Mouse (Mus musculus) R1 (cell line): ENCODE results near the gene Gatad2b.
A peak's percentile ranks its signal among the peaks of the same experiment; 100 is the strongest.
"Not testable (repeated sequence)": the region's sequence is repeated elsewhere in the genome, so short reads cannot be mapped to it uniquely, and the experiment has no call there.

Experiments
- DNase-seq: peaks from one replicate; pipeline ENCODE4 v3.0.0-alpha.2; 2018; ENCODE audit warnings: low read depth, low spot score

Gatad2b gene

GRCm38 (mm10) chr3:90292345-90293275 lies at the start of gene Gatad2b:
Gatad2b (plus strand) TSS chr3:90293178.
- peak; percentile 100 for DNase-seq

GRCm38 (mm10) chr3:90245406-90245805 lies 47.6 kb upstream of the Gatad2b start:
- no peak for DNase-seq

- DNase-seq: no peak
Measured at GRCm38 (mm10) chr3:90247630-90247959, 45.4 kb upstream of the Gatad2b start.

GRCm38 (mm10) chr3:90247960-90248745 lies 44.8 kb upstream of the Gatad2b start, which contains the start of gene Slc39a1:
Slc39a1 (plus strand) TSS chr3:90248172.
- DNase-seq: peak; percentile 97

GRCm38 (mm10) chr3:90248746-90249100 lies 44.3 kb upstream of the Gatad2b start:
- DNase-seq: no peak

GRCm38 (mm10) chr3:90250791-90251190 lies 42.2 kb upstream of the Gatad2b start:
- DNase-seq: no peak

- not testable (repeated sequence) for DNase-seq
Measured at GRCm38 (mm10) chr3:90251731-90252226, 41.2 kb upstream of the Gatad2b start.

GRCm38 (mm10) chr3:90252659-90253058 lies 40.3 kb upstream of the Gatad2b start:
- not testable (repeated sequence) for DNase-seq

GRCm38 (mm10) chr3:90253174-90253573 lies 39.8 kb upstream of the Gatad2b start:
- DNase-seq: not testable (repeated sequence)

GRCm38 (mm10) chr3:90253653-90254418 lies 39.1 kb upstream of the Gatad2b start, which contains the start of gene Crtc2:
Crtc2 (plus strand) TSS chr3:90254163.
- DNase-seq: peak; percentile 98

- DNase-seq: peak; percentile 49
Measured at GRCm38 (mm10) chr3:90254419-90255193, 38.4 kb upstream of the Gatad2b start.

GRCm38 (mm10) chr3:90255194-90255565 lies 37.8 kb upstream of the Gatad2b start:
- DNase-seq: peak; percentile 28

GRCm38 (mm10) chr3:90255784-90256353 lies 37.1 kb upstream of the Gatad2b start:
- DNase-seq: no peak

GRCm38 (mm10) chr3:90256731-90257530 lies 36.0 kb upstream of the Gatad2b start:
- no peak for DNase-seq

GRCm38 (mm10) chr3:90258521-90258920 lies 34.5 kb upstream of the Gatad2b start:
- no peak for DNase-seq

GRCm38 (mm10) chr3:90263121-90263771 lies 29.7 kb upstream of the Gatad2b start:
- no peak for DNase-seq

- no peak for DNase-seq
Measured at GRCm38 (mm10) chr3:90264687-90265033, 28.3 kb upstream of the Gatad2b start.

- peak; percentile 92 for DNase-seq
Measured at GRCm38 (mm10) chr3:90265034-90265931, 27.7 kb upstream of the Gatad2b start, which contains the start of gene Dennd4b. Dennd4b (plus strand) TSS chr3:90265185.
